Mouse (Mus musculus) stomach, postnatal 0 days (tissue): Measurements from ENCODE around the gene Hoxb4. TPM values are rescaled to one million over a fixed set of nuclear protein-coding genes. Genes with fewer than 3 reads are reported as not detected.
A peak's percentile ranks its signal among the peaks of the same experiment; 100 is the strongest.

Experiments
- ATAC-seq: fragments of 200-750 bp; cut with Nextera tagmentation; 2 replicates; pipeline ENCODE4 v1.8.0; 2017; ENCODE audit not compliant: low FRiP score, low TSS enrichment
- DNase-seq: peaks from one replicate; pipeline ENCODE4 v3.0.0-alpha.2; 2016; ENCODE audit warnings: low spot score
- H3K27ac ChIP-seq: fragments of 300-500 bp; sonication (generic); replicated peaks from 2 replicates; pipeline ENCODE4 v1.5.1; 2014; ENCODE audit warnings: mild to moderate bottlenecking, control low read depth
- H3K27me3 ChIP-seq: fragments of 300-500 bp; sonication (generic); 2 replicates; pipeline ENCODE4 v1.6.1; 2014; ENCODE audit warnings: low read length; ENCODE audit not compliant: control insufficient read depth, insufficient read depth
- H3K36me3 ChIP-seq: fragments of 300-500 bp; sonication (generic); 2 replicates; pipeline ENCODE4 v1.6.1; 2014; ENCODE audit warnings: low read length, mixed read lengths; ENCODE audit not compliant: control insufficient read depth, insufficient read depth
- H3K4me1 ChIP-seq: fragments of 300-500 bp; sonication (generic); replicated peaks from 2 replicates; pipeline ENCODE4 v1.6.1; 2014; ENCODE audit warnings: antibody characterized with exemption; ENCODE audit not compliant: control insufficient read depth, insufficient read depth
- H3K4me2 ChIP-seq: fragments of 300-500 bp; sonication (generic); replicated peaks from 2 replicates; pipeline ENCODE4 v1.6.1; 2014; ENCODE audit warnings: low read depth, mild to moderate bottlenecking, control low read depth, moderate library complexity
- H3K4me3 ChIP-seq: fragments of 300-500 bp; sonication (generic); 2 replicates; pipeline ENCODE4 v1.5.1; 2014; ENCODE audit warnings: low read depth, low read length, control low read depth
- H3K9ac ChIP-seq: fragments of 300-500 bp; sonication (generic); 2 replicates; pipeline ENCODE4 v1.6.1; 2014; ENCODE audit warnings: mild to moderate bottlenecking, low read length, control low read depth, mixed read lengths
- H3K9me3 ChIP-seq: fragments of 300-500 bp; sonication (generic); 2 replicates; pipeline ENCODE4 v1.6.1; 2016; ENCODE audit warnings: low read length; ENCODE audit not compliant: control insufficient read depth
- CTCF ChIP-seq: IDR thresholded peaks from 2 replicates; pipeline ENCODE4 v1.5.1; 2016; ENCODE audit warnings: antibody characterized with exemption, low read depth, mild to moderate bottlenecking, moderate library complexity
- EP300 ChIP-seq: optimal IDR thresholded peaks from 2 replicates; pipeline ENCODE3; 2016; ENCODE audit warnings: antibody characterized with exemption
- WGBS: fragments of 180-500 bp; shearing (Covaris S2); extraction: QIAGEN DNeasy Blood & Tissue Kit; methylation state at CpG from one replicate; pipeline ENCODE4 v1.1.7; 2014; 5-methylcytosine and 5-hydroxymethylcytosine counted together
- polyA plus RNA-seq: library from polyadenylated mRNA; unstranded; fragments of >200 nt; fragmentation: Nextera tagmentation; extraction: Ambion mirVana; gene quantifications from 2 replicates; pipeline ENCODE4 v1.2.1, GENCODE M21; 2015

The Hoxb4 gene
- polyA plus RNA-seq, 1 experiment from 2014 or later: 1.6 TPM

DNA sequence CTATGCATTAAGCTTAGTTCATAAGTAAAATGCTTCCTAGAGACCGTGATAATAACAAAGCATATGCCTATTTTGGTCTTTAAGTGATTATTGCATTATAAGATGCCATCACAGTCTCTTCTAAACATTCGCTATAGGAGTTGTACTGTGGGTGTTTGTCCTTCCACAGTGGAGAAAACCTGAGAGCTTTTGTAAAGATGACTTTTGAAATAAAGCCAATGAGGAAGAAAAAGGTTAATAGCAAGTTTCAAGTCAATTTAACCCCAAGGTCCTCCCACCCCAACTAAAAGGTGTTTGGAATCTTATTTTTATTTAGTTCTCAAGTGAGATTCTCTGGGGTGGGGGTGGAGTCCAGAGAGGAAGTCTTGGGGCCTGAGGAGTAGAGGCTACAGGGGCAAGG, 4.9 kb upstream of the Hoxb4 start:
- no peak overlapping the region for H3K9ac ChIP-seq
- 43% methylated on average over 2 of the region's 2 CpGs for whole genome bisulfite sequencing

GRCm38 (mm10) chr11:96313806-96314428, 4.2 kb upstream of the Hoxb4 start:
- no peak for DNase-seq
- H3K27me3 ChIP-seq: peaks cover 6% of the 10 kb centered on the region; the same call in 1 of the 2 replicates

More for the DNA sequence above, 4.9 kb upstream of the Hoxb4 start:
- Histone ChIP-seq H3K36me3 (no peaks in the 10 kb centered on the region), H3K4me2 (peak overlapping the region; percentile 73), H3K4me1 (no peaks in the 10 kb centered on the region), H3K9me3 (no peaks in the 10 kb centered on the region), H3K4me3 (no peak overlapping the region), H3K27ac (no peak overlapping the region), H3K27me3 (peaks cover 6% of the 10 kb centered on the region; the same call in 1 of the 2 replicates)
- no peak for TF ChIP-seq CTCF
- no peak for TF ChIP-seq EP300
- ATAC-seq (no peak), DNase-seq (no peak)

DNA sequence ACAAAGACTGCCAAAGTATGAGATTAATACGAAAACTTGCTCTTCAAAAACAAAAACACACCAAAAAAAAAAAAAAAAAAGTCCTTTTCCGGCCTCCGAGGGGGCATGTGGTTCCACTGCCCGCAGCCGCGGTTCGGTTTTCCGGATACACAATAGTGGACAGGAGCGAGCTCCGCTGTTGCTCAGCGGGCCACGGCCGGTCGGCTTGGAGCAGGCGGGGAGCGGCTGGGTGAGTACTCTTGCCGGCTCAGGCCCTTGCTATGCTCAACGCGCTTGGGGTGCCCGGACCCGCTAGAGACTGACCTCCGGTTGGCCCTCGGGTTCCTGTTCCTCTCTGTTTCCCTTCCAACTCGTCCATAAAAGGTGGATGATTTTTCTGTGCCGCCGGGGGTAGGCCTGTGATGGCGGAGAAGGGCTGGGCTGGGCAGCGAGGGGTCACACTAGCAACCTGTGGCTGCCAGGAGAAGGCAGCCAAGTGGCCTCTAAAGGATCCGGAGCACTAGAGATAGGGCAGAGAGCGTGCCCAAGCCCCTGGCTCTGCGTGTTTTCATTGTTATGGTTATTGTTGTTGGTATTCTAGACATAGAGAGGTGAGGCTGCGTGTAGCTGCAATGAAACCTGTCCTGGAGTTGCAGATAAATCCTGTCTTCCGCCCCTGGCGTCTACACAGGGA, 3.3 kb upstream of the Hoxb4 start:
- peak overlapping the region; percentile 73 for H3K4me2 ChIP-seq
- DNase-seq (no peak), ATAC-seq (no peak)
- H3K36me3 ChIP-seq: no peaks in the 10 kb centered on the region
- WGBS: 9% methylated on average over 34 of the region's 34 CpGs
- TF ChIP-seq CTCF (no peak), EP300 (no peak)
- peak overlapping the region; percentile 43 for H3K4me3 ChIP-seq
- H3K27me3 ChIP-seq: peaks cover 6% of the 10 kb centered on the region; the same call in 1 of the 2 replicates
- peak overlapping the region; percentile 70 for H3K9ac ChIP-seq
- H3K27ac ChIP-seq: peak overlapping the region; percentile 89
- no peaks in the 10 kb centered on the region for H3K9me3 ChIP-seq
- H3K4me1 ChIP-seq: no peaks in the 10 kb centered on the region

More at GRCm38 (mm10) chr11:96313806-96314428, 4.2 kb upstream of the Hoxb4 start:
- peak overlapping the region; percentile 73 for H3K4me2 ChIP-seq
- H3K4me3 ChIP-seq: peak overlapping the region; percentile 43
- H3K27ac ChIP-seq: peak overlapping the region; percentile 89
- H3K9ac ChIP-seq: peak overlapping the region; percentile 70
- no peaks in the 10 kb centered on the region for H3K4me1 ChIP-seq
- no peaks in the 10 kb centered on the region for H3K36me3 ChIP-seq
- H3K9me3 ChIP-seq: no peaks in the 10 kb centered on the region
- WGBS: 17% methylated on average over 12 of the region's 12 CpGs
- no peak for ATAC-seq
- TF ChIP-seq EP300 (no peak), CTCF (no peak)

- no peaks in the 10 kb centered on the region for H3K4me1 ChIP-seq
- H3K4me2 ChIP-seq: peak overlapping the region; percentile 73
- peak overlapping the region; percentile 89 for H3K27ac ChIP-seq
- TF ChIP-seq EP300 (no peak), CTCF (no peak)
- WGBS: 31% methylated on average over 5 of the region's 5 CpGs
- H3K9ac ChIP-seq: peak overlapping the region; percentile 70
- peak overlapping the region; percentile 43 for H3K4me3 ChIP-seq
- H3K36me3 ChIP-seq: no peaks in the 10 kb centered on the region
- ATAC-seq (no peak), DNase-seq (no peak)
- no peaks in the 10 kb centered on the region for H3K9me3 ChIP-seq
- peaks cover 6% of the 10 kb centered on the region; the same call in 1 of the 2 replicates for H3K27me3 ChIP-seq
Observed at GRCm38 (mm10) chr11:96315344-96315681, 2.8 kb upstream of the Hoxb4 start.

DNA sequence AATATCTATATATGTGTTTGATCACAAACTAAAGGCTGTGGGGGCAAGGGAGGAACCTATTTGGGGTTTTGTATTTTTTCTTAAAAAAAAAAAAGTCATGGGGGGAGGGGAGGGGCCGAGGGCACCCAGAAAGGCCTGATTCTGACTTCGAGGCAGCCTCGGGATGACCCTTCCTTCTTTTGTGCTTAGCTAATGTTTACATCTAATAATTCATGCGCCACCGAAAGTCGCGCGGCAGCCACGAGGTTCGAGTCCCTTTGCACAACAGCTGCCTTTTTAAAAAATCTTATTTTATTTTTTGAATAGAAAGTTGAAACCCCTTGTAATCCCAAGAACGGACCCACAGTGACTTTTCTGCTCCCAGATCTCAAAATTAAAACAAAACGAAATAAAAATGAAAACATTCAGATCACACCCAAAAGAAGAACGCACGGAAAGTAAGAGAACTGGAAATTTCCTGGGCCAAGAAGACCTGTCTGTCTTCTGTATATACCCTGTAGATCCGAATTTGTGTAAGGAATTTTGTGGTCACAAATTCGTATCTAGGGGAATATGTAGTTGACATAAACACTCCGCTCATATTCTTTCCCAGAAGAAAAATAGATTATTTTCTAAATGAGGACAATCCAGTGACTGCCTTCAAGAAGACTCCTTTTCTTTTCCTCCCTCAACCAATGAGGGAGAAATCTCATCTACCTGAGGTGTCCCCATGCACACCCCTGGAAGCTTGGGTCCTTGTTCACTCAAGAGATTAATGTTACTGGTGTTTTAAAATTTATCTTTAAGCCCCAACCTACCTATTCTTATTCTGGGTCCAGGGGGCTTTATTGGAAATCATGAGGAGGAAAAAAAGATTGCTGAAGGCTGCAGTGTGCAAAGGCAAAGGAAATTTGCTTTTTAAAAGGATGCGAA, 1.1 kb upstream of the Hoxb4 start:
- TF ChIP-seq EP300 (no peak), CTCF (no peak)

More for the DNA sequence above, 1.1 kb upstream of the Hoxb4 start:
- Histone ChIP-seq H3K9me3 (no peaks in the 10 kb centered on the region), H3K36me3 (no peaks in the 10 kb centered on the region), H3K27ac (peak overlapping the region; percentile 97; the same call in 1 of the 2 replicates), H3K9ac (no peak overlapping the region; the same call in 1 of the 2 replicates), H3K4me3 (peak overlapping the region; percentile 61), H3K4me2 (peak overlapping the region; percentile 73), H3K4me1 (no peaks in the 10 kb centered on the region), H3K27me3 (peaks cover 5% of the 10 kb centered on the region; the same call in 1 of the 2 replicates)
- no peak for ATAC-seq
- DNase-seq: no peak
- 17% methylated on average over 18 of the region's 18 CpGs for WGBS
